Mouse (Mus musculus) heart, postnatal 0 days (tissue): ENCODE data around the gene Cdc20b.

ENCODE experiments used
- CTCF ChIP-seq: IDR thresholded peaks from 2 replicates; pipeline ENCODE4 v1.5.1; 2016; ENCODE audit warnings: antibody characterized with exemption, control low read depth, low read depth
- EP300 ChIP-seq: IDR thresholded peaks from 2 replicates; pipeline ENCODE4 v1.6.1; 2016; ENCODE audit warnings: antibody characterized with exemption, low read depth

DNA sequence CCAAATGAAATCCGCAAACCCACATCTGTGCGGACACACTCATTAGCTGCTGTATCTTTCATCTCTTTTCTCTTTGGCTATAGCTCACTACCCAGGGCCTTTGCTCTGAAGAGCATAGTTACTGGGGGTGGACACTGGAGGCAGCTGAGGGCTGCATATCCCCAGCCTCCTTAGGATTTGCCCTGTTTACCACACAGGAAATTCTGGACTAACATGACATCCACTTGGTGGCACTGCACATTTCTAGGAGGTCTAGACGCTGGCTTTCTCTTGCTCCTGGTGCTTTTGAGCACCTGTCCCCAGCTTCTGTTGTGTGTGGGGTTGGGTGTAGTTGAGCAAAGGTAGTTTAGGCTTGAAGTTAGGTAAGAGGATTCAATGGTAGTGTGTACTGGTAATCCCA lies 12.7 kb downstream of the Cdc20b start:
- no peak for TF ChIP-seq EP300
- 0 out of 2 replicates have a peak, but pooled peaks have one; percentile 16 for TF ChIP-seq CTCF
